Mouse (Mus musculus): ENCODE measurements around the gene Vcam1. TPM values are rescaled to one million over a fixed set of nuclear protein-coding genes. Genes with fewer than 3 reads are reported as not detected.

The Vcam1 gene
- polyA plus RNA-seq, 1 experiment from 2014 or later = 37.2 TPM

- Histone ChIP-seq H3K9me3 (no peaks in the 10 kb centered on the region), H3K36me3 (replicated peaks) (no peaks in the 10 kb centered on the region), H3K4me2 (no peak overlapping the region), H3K27me3 (no peaks in the 10 kb centered on the region), H3K27ac (no peak overlapping the region), H3K9ac (no peak overlapping the region), H3K4me1 (no peaks in the 10 kb centered on the region), H3K4me3 (replicated peaks) (no peak overlapping the region)
- 95% methylated on average over 3 of the region's 3 CpGs for WGBS
- no peak for ATAC-seq (ENCODE audit: low FRiP score)
These were observed 11.7 kb upstream of the Vcam1 start for GRCm38 (mm10) chr3:116141226-116141625.

- Histone ChIP-seq H3K4me1 (no peaks in the 10 kb centered on the region), H3K4me2 (no peak overlapping the region), H3K27ac (no peak overlapping the region), H3K9ac (no peak overlapping the region), H3K36me3 (replicated peaks) (no peaks in the 10 kb centered on the region), H3K4me3 (replicated peaks) (no peak overlapping the region), H3K9me3 (no peaks in the 10 kb centered on the region), H3K27me3 (no peaks in the 10 kb centered on the region)
- ATAC-seq (ENCODE audit: low FRiP score) = no peak
- 80% methylated on average over 5 of the region's 5 CpGs for WGBS
These were observed 9.5 kb upstream of the Vcam1 start for GRCm38 (mm10) chr3:116139000-116139399.

DNA sequence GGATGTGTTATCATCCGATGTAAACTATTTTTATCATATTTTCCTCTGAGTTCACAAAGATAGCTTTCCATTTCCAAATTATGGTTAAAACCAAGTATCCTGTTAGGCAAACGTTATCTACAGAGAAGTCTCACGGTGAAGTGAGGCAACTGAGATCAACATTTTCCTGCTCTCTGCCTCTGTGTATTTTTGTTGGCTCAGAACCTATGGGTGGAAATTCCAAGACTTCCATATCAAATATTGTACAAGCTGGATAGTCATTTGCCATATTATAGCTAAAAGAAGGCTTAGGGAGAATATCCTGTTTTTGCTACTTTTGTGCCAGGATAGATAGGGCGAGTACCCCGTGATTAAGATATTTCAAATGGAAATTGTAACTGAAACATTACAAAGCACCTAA is 8.6 kb upstream of the Vcam1 start:
- Histone ChIP-seq H3K36me3 (replicated peaks) (no peaks in the 10 kb centered on the region), H3K27me3 (no peaks in the 10 kb centered on the region), H3K9ac (no peak overlapping the region), H3K4me2 (no peak overlapping the region), H3K9me3 (no peaks in the 10 kb centered on the region), H3K4me1 (no peaks in the 10 kb centered on the region), H3K27ac (no peak overlapping the region), H3K4me3 (replicated peaks) (no peak overlapping the region)
- 93% methylated on average over 5 of the region's 5 CpGs for WGBS
- no peak for ATAC-seq (ENCODE audit: low FRiP score)

DNA sequence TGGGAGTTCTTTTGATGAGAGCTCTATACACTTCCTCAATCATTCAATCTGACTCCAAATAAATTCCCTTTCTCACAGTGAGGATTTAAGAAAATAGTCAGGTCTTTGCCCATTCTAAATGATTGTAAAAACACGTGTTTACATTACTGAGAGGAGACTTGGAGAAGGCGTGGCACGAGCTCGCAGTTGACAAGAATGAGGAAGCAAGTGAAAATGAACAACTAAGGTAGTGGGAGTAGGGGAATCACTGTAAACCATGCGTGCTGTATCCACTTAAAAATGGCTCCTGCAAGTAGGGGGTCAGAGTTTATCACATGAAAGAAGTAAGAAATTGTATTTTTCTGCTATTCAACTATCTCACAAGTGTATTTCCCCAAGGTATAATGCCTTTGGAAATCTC is 3.9 kb upstream of the Vcam1 start:
- no peaks in the 10 kb centered on the region for H3K9me3 ChIP-seq

GRCm38 (mm10) chr3:116130711-116131110 is 1.2 kb upstream of the Vcam1 start:
- no peak overlapping the region for H3K4me2 ChIP-seq
- no peak overlapping the region for H3K9ac ChIP-seq
- H3K4me1 ChIP-seq = peaks cover 27% of the 10 kb centered on the region
- no peak overlapping the region for H3K27ac ChIP-seq
- no peak overlapping the region for H3K4me3 ChIP-seq (replicated peaks)
- 75% methylated on average over 3 of the region's 3 CpGs for WGBS
- no peaks in the 10 kb centered on the region for H3K9me3 ChIP-seq
- no peaks in the 10 kb centered on the region for H3K36me3 ChIP-seq (replicated peaks)
- no peak for ATAC-seq (ENCODE audit: low FRiP score)
- no peaks in the 10 kb centered on the region for H3K27me3 ChIP-seq

More for the DNA sequence above, 3.9 kb upstream of the Vcam1 start:
- Histone ChIP-seq H3K27me3 (no peaks in the 10 kb centered on the region), H3K4me1 (peaks cover 11% of the 10 kb centered on the region), H3K4me3 (replicated peaks) (no peak overlapping the region), H3K27ac (no peak overlapping the region), H3K9ac (no peak overlapping the region), H3K36me3 (replicated peaks) (no peaks in the 10 kb centered on the region), H3K4me2 (no peak overlapping the region)
- ATAC-seq (ENCODE audit: low FRiP score) = no peak
- 79% methylated on average over 5 of the region's 5 CpGs for WGBS

DNA sequence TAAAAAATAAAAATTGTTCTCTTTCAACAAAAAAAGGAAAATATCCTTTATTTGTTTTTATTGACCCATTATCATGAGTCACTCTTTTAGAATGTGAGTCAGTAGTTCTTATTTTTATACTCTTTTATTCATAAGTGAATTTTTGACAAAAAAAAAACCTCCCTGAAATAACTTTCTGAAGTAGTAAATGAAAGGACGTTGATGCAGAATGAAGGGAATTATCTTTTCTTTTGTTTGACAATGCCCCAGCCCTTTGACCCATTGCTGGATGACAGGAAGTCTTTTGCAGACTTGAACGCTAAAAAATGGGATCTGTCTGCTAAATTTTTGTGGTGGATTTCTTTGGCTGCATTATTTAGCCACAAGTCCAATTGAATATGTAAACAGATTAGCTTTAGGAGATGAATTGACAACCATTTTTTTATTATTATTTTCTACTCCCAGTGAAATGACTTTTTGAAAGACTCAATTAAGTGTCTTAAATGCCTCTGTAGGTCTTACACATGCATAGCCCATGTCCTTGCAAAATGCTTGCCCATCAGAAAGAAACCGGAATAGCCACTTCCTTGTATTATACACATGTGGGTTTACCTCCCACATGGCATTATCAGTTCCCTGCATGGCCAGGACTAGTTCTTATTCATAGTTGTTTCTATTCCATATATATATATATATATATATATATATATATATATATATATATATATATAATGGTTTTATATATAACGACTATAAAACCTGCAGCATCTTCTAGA is 530 bp upstream of the Vcam1 start:
- H3K4me3 ChIP-seq (replicated peaks) = no peak overlapping the region
- no peak overlapping the region for H3K9ac ChIP-seq
- H3K9me3 ChIP-seq = no peaks in the 10 kb centered on the region
- H3K27ac ChIP-seq = no peak overlapping the region
- 37% methylated on average over 4 of the region's 4 CpGs for WGBS
- H3K27me3 ChIP-seq = no peaks in the 10 kb centered on the region
- peaks cover 27% of the 10 kb centered on the region for H3K4me1 ChIP-seq
- peak overlapping the region; percentile 51; the same call in 1 of the 2 replicates for H3K4me2 ChIP-seq
- ATAC-seq (ENCODE audit: low FRiP score) = no peak
- no peaks in the 10 kb centered on the region for H3K36me3 ChIP-seq (replicated peaks)

DNA sequence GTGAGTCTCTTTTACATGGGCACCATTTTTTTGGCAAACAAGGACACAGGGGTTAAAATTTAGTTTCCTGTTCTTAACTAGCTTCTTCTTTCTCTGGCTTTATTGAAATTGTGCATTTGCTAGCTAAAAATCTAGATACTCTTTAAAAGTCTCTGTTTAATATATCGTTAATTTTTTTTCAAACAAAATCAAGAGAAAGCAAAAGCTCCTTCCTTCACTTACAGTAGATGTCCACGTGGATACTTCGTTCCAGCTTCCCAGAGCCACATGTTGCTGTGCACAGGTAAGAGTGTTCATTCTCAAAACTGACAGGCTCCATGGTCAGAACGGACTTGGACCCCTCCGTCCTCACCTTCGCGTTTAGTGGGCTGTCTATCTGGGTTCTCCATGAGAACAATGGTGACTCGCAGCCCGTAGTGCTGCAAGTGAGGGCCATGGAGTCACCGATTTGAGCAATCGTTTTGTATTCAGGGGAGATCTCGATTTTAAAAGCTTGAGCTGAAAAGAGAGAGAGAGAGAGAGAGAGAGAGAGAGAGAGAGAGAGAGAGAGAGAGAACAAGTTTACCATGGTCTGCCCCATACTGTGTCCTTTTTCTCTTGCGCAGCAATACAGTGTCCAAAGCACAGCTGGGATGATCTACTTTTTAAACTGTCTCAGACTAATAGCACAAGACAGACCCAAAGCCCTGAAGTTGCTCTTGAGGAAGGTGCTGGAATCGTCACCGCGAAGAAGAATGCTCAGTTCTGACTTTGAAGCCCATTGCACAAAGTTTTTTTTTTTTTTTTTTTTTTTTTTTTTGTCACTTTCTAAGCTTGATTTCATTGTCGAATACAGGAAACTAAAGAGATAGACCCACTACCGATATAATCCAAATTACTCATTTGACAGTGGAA is 930 bp downstream of the Vcam1 start:
- Histone ChIP-seq H3K36me3 (replicated peaks) (peaks cover 7% of the 10 kb centered on the region), H3K4me3 (replicated peaks) (peak overlapping the region; percentile 33), H3K27ac (peak overlapping the region; percentile 87), H3K4me1 (peaks cover 27% of the 10 kb centered on the region), H3K4me2 (peak overlapping the region; percentile 51), H3K9me3 (no peaks in the 10 kb centered on the region), H3K9ac (no peak overlapping the region), H3K27me3 (peaks cover 6% of the 10 kb centered on the region; the same call in 1 of the 2 replicates)
- ATAC-seq (ENCODE audit: low FRiP score) = peak; percentile 58; the same call in 1 of the 2 replicates
- WGBS = 38% methylated on average over 18 of the region's 18 CpGs

DNA sequence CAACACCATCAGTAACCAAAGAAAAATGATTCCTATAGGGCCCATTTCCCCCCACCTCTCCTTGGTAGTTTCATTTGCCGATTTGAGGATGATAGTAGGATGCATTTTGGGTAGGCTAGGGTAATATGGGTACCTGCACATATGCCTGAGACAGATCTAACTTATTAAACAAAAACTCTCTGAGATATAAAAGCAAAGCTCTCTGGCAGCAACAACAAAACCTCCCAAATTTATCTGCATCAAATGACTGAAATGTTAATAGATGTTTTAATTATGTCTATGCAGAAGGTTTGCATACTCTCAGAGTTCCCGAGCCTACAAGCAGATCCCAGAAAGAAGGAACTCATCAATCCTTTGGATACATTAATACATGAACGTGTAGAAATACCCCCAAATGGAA is 1.7 kb downstream of the Vcam1 start:
- Histone ChIP-seq H3K36me3 (replicated peaks) (peaks cover 7% of the 10 kb centered on the region), H3K4me1 (peaks cover 27% of the 10 kb centered on the region), H3K4me2 (peak overlapping the region; percentile 51), H3K4me3 (replicated peaks) (peak overlapping the region; percentile 33), H3K27ac (no peak overlapping the region), H3K27me3 (peaks cover 6% of the 10 kb centered on the region; the same call in 1 of the 2 replicates), H3K9ac (no peak overlapping the region), H3K9me3 (no peaks in the 10 kb centered on the region)
- no peak for ATAC-seq (ENCODE audit: low FRiP score)
- WGBS = 69% methylated on average over 3 of the region's 3 CpGs

DNA sequence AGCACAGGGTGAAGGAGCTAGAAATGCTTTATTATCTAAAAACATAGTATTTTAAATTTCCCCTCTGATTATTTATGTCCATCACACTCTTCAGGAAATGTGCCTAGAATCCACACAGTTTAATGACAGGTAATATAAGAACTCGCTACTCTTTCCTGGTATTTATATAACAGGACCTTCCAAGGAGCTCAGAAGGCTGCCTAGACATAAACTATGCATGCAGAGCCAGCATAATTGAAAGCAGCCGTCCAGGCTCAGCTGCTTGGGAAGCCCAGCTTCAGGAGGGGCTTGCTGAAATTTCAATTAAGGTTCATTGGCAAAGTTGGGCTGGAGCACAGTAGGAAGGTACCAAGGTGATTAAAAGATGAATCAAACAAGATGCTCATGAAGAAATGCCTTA is 2.2 kb downstream of the Vcam1 start:
- no peak for ATAC-seq (ENCODE audit: low FRiP score)
- 39% methylated on average over 2 of the region's 2 CpGs for WGBS
- Histone ChIP-seq H3K4me3 (replicated peaks) (peak overlapping the region; percentile 19), H3K4me2 (peak overlapping the region; percentile 51), H3K9ac (no peak overlapping the region), H3K4me1 (peaks cover 27% of the 10 kb centered on the region), H3K36me3 (replicated peaks) (peaks cover 7% of the 10 kb centered on the region), H3K27ac (no peak overlapping the region), H3K9me3 (no peaks in the 10 kb centered on the region), H3K27me3 (peaks cover 6% of the 10 kb centered on the region; the same call in 1 of the 2 replicates)

DNA sequence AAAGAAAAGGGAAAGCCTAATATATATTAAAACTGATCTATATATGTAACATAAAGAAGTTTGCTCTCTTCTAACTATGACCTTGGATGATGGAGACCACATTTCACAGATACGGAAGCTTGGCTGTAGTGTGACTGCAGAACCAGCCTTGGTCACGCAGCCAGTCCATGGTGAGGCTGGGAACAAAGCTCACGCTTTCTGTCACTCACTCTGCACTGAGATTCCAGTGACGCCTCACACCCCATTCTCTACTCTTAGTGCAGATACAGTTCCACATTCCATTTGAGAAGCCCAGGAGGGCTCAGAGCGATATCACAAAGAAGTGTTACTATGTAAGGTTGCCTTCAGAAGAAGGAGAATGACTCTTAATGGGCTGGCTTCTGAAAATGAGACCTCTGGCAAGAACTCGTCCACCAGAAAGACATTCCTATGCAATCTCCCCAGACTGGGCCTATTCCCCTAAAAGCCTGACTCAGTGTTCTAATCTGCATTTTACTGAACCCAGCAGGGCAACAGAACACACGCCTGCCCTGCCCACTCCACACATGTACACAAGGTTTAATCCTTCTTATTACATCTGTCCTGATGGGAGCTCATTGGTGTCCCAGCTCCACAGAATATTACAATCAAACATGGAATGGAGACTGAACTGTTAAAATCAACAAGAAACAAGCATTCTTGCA is 2.8 kb downstream of the Vcam1 start:
- 41% methylated on average over 7 of the region's 7 CpGs for WGBS
- peaks cover 6% of the 10 kb centered on the region; the same call in 1 of the 2 replicates for H3K27me3 ChIP-seq
- 0 out of 2 replicates have a peak overlapping the region, but pooled peaks have one; percentile 31 for H3K27ac ChIP-seq
- peaks cover 27% of the 10 kb centered on the region for H3K4me1 ChIP-seq
- peak; percentile 48; the same call in 1 of the 2 replicates for ATAC-seq (ENCODE audit: low FRiP score)
- H3K9ac ChIP-seq = no peak overlapping the region
- peak overlapping the region; percentile 51 for H3K4me2 ChIP-seq
- H3K4me3 ChIP-seq (replicated peaks) = peak overlapping the region; percentile 19
- no peaks in the 10 kb centered on the region for H3K9me3 ChIP-seq
- peaks cover 7% of the 10 kb centered on the region for H3K36me3 ChIP-seq (replicated peaks)

GRCm38 (mm10) chr3:116126070-116126469 is 3.4 kb downstream of the Vcam1 start:
- Histone ChIP-seq H3K36me3 (replicated peaks) (peaks cover 7% of the 10 kb centered on the region), H3K9me3 (no peaks in the 10 kb centered on the region), H3K27me3 (peaks cover 6% of the 10 kb centered on the region; the same call in 1 of the 2 replicates), H3K4me3 (replicated peaks) (no peak overlapping the region), H3K4me2 (peak overlapping the region; percentile 51), H3K9ac (no peak overlapping the region), H3K27ac (no peak overlapping the region), H3K4me1 (peaks cover 27% of the 10 kb centered on the region)
- ATAC-seq (ENCODE audit: low FRiP score) = no peak
- 21% methylated on average over 4 of the region's 4 CpGs for WGBS

- Histone ChIP-seq H3K4me3 (replicated peaks) (no peak overlapping the region), H3K27me3 (peaks cover 6% of the 10 kb centered on the region; the same call in 1 of the 2 replicates), H3K4me1 (peaks cover 21% of the 10 kb centered on the region), H3K36me3 (replicated peaks) (peaks cover 7% of the 10 kb centered on the region), H3K9me3 (no peaks in the 10 kb centered on the region), H3K27ac (no peak overlapping the region), H3K9ac (no peak overlapping the region), H3K4me2 (no peak overlapping the region)
- ATAC-seq (ENCODE audit: low FRiP score) = no peak
- 93% methylated on average over 3 of the region's 3 CpGs for WGBS
These were observed 5.7 kb downstream of the Vcam1 start for GRCm38 (mm10) chr3:116123827-116124226.
